Mouse (Mus musculus) E14TG2a.4 (cell line): ENCODE data around the gene Gpr179.
A peak's percentile ranks its signal among the peaks of the same experiment; 100 is the strongest.

Experiments used
- CTCF ChIP-seq: conservative IDR thresholded peaks from 2 replicates; pipeline ENCODE4 v1.5.1; 2014; ENCODE audit warnings: low read length
- NANOG ChIP-seq: IDR thresholded peaks from 2 replicates; pipeline ENCODE4 v1.6.1; 2014; ENCODE audit warnings: borderline replicate concordance, low read length, mixed read lengths
- POU5F1 ChIP-seq: IDR thresholded peaks from 2 replicates; pipeline ENCODE4 v1.6.1; 2014; ENCODE audit warnings: low read length, borderline replicate concordance

DNA sequence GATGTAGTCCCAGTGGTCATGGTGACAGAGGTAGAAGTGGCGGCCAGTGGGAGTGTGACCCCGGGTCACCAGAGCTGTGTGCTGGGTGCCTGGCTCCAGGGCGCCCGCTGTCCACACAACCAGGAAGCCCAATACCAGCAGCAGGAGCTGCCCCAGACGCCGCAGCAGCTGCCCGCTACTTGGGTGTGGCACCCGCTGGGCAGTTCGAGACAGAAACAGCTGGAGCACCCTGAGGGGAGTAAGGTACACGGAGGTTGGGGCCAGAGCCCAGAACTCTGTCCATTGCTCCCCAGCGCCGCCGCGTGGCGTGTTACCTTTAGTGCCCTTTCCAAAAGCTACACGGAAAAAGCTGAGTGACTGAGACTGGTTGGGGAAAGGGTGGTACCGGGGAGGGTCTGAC is 8.3 kb downstream of the Gpr179 start:
- TF ChIP-seq CTCF, result peak; percentile 33; the same call in 1 of the 2 replicates
- TF ChIP-seq POU5F1, result no peak
- TF ChIP-seq NANOG, result no peak
